Mouse (Mus musculus) E14TG2a.4 (cell line): Measurements from ENCODE around the gene Ston2.

Experiments used
- CTCF ChIP-seq: conservative IDR thresholded peaks from 2 replicates; pipeline ENCODE4 v1.5.1; 2014; ENCODE audit warnings: low read length
- NANOG ChIP-seq: IDR thresholded peaks from 2 replicates; pipeline ENCODE4 v1.6.1; 2014; ENCODE audit warnings: borderline replicate concordance, low read length, mixed read lengths

GRCm38 (mm10) chr12:91679320-91680064 lies 108.7 kb downstream of the Ston2 start:
- TF ChIP-seq CTCF (no peak), NANOG (no peak)
